Mouse (Mus musculus) kidney, adult 2 months (tissue): ENCODE results near the gene Mettl26. TPM values are rescaled to one million over a fixed set of nuclear protein-coding genes. Genes with fewer than 3 reads are reported as not detected.
A peak's percentile ranks its signal among the peaks of the same experiment; 100 is the strongest.

Experiments
- DNase-seq: peaks from one replicate; pipeline ENCODE4 v3.0.0; 2021
- H3K27ac ChIP-seq: fragments of 200-500 bp; 2 replicates; pipeline ENCODE4 v1.5.1; 2012; ENCODE audit warnings: low read depth, low read length, control low read depth, inconsistent platforms; ENCODE audit not compliant: insufficient read depth
- H3K27me3 ChIP-seq: fragments of 200-500 bp; replicated peaks from 2 replicates; pipeline ENCODE4 v1.6.1; 2012; ENCODE audit warnings: mild to moderate bottlenecking, moderate library complexity, low read length, inconsistent platforms; ENCODE audit not compliant: control insufficient read depth, insufficient read depth
- H3K36me3 ChIP-seq: fragments of 200-500 bp; 2 replicates; pipeline ENCODE4 v1.6.1; 2012; ENCODE audit warnings: mild to moderate bottlenecking, moderate library complexity, low read length, inconsistent platforms; ENCODE audit not compliant: control insufficient read depth, insufficient read depth
- H3K4me1 ChIP-seq: fragments of 200-500 bp; 2 replicates; pipeline ENCODE4 v1.6.1; 2011; ENCODE audit warnings: low read length; ENCODE audit not compliant: control insufficient read depth, insufficient read depth
- H3K4me3 ChIP-seq: fragments of 200-500 bp; 2 replicates; pipeline ENCODE4 v1.5.1; 2011; ENCODE audit warnings: mild to moderate bottlenecking, low read depth, low read length, control low read depth; ENCODE audit not compliant: insufficient read depth
- CTCF ChIP-seq: fragments of 200-500 bp; conservative IDR thresholded peaks from 2 replicates; pipeline ENCODE4 v1.5.1; 2011; ENCODE audit warnings: low read depth, mild to moderate bottlenecking, control low read depth, low read length, moderate library complexity, mixed read lengths; ENCODE audit not compliant: insufficient read depth, insufficient read length
- POLR2A ChIP-seq: fragments of 200-500 bp; IDR thresholded peaks from one replicate; pipeline ENCODE4 v1.6.1; 2011; ENCODE audit warnings: low read depth, low read length, control low read depth
- WGBS: fragments of 180-500 bp; shearing (Covaris S2); methylation state at CpG from one replicate; pipeline ENCODE4 v1.1.7; 2018; 5-methylcytosine and 5-hydroxymethylcytosine counted together
- polyA plus RNA-seq: library from polyadenylated mRNA; depleted of rRNA; stranded (reverse); fragments of >200 nt; gene quantifications from 2 replicates; pipeline ENCODE4 v1.2.3, GENCODE M21; 2012

Mettl26 gene
- polyA plus RNA-seq, 1 experiment: 509 TPM

DNA sequence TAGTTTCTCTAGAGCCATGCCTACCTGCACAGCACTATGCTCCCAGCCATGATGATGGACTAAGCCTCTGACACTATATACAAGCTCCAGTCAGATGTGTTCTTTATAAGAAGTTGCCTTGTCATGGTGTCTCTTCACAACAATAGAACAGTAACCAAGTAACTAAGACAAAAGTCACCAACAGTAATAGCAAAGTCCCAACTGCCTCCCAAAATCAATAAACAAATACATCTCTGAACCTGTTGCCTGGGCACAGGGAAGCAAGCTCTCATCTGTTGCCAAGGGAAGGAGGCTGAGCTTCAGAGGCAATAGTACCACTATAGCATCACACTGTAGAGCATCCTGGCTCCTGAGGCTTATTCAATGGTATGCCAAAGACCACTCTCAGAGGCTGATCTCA is 11.9 kb downstream of the Mettl26 start:
- TF ChIP-seq POLR2A (no peak), CTCF (no peak)
- Histone ChIP-seq H3K36me3 (no peaks in the 10 kb centered on the region), H3K27ac (no peak overlapping the region), H3K4me3 (no peak overlapping the region), H3K4me1 (no peaks in the 10 kb centered on the region), H3K27me3 (no peaks in the 10 kb centered on the region)
- DNase-seq: no peak

DNA sequence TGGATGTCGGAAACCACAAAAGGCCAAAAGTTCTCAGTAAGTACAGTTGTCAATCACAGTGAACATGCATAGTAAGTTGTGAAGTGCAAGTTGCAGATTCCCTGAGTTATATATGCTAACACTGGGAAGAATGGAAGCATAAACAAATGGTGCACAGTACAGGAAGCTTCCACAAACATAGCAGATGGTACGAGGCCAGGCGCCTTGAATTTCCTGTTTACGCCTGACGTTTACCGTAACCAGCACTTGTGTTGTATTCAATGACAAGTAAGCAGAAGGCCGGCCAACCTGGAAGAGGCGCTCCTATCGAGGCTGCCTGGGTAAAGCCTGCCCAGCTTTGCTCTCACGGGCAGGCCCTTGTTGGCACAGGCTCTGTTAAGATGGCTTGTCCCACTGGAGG is 12.6 kb downstream of the Mettl26 start:
- no peak overlapping the region for H3K4me3 ChIP-seq
- 76% methylated on average over 10 of the region's 10 CpGs for WGBS
- no peaks in the 10 kb centered on the region for H3K4me1 ChIP-seq
- no peak overlapping the region for H3K27ac ChIP-seq
- H3K27me3 ChIP-seq: no peaks in the 10 kb centered on the region
- H3K36me3 ChIP-seq: no peaks in the 10 kb centered on the region
- TF ChIP-seq POLR2A (no peak), CTCF (no peak)
- no peak for DNase-seq

DNA sequence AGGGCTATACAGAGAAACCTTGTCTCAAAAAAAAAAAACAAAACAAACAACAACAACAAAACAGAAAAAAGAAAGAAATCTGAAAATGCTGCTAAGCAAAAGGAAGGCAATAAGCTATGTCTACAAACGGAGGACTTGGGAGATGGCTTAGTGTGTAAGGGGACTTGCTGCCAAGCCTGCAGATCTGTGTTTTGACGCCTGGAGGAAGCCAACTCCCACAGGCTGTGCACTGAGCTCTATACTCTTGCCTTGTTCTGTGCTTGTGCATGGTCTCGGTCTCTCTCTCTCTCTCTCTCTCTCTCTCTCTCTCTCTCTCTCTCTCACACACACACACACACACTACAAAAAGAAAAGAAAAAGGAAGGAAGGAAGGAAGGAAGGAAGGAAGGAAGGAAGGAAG is 14.0 kb downstream of the Mettl26 start:
- Histone ChIP-seq H3K36me3 (no peaks in the 10 kb centered on the region), H3K27ac (no peak overlapping the region), H3K4me1 (no peaks in the 10 kb centered on the region), H3K27me3 (no peaks in the 10 kb centered on the region), H3K4me3 (no peak overlapping the region)
- TF ChIP-seq POLR2A: no peak
- no peak for TF ChIP-seq CTCF
- 82% methylated on average over 3 of the region's 3 CpGs for WGBS
- DNase-seq: no peak

- WGBS: 41% methylated on average over 2 of the region's 2 CpGs
- TF ChIP-seq POLR2A: no peak
- peak; percentile 99; the same call in 1 of the 2 replicates for TF ChIP-seq CTCF
- Histone ChIP-seq H3K36me3 (no peaks in the 10 kb centered on the region), H3K27me3 (no peaks in the 10 kb centered on the region), H3K4me1 (no peaks in the 10 kb centered on the region; the same call in 1 of the 2 replicates), H3K27ac (no peak overlapping the region), H3K4me3 (no peak overlapping the region)
- peak; percentile 79 for DNase-seq
Observed at GRCm38 (mm10) chr17:25893975-25894617, 19.2 kb downstream of the Mettl26 start.

DNA sequence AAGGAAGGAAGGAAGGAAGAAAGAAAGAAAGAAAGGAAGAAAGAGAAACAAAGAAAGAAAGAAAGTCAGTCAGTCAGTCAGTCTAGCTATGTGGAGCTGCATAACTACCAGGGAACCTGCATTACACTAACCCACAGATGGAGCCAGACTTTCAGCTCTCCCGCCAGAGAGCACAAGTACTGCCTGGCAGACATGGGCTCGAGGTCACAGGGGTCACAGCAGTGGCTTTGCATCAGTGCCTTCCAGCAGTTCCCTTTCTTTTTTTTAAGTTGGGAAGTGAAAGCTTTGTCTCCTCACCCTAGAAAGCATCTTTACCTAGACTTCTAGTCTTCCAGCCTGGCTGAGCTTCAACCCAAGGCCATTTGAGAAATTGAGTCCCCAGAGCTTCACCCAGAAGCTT is 20.5 kb downstream of the Mettl26 start:
- Histone ChIP-seq H3K27me3 (no peaks in the 10 kb centered on the region), H3K4me1 (no peaks in the 10 kb centered on the region; the same call in 1 of the 2 replicates), H3K27ac (no peak overlapping the region), H3K36me3 (no peaks in the 10 kb centered on the region), H3K4me3 (no peak overlapping the region)
- TF ChIP-seq CTCF (peak; percentile 27), POLR2A (no peak)
- peak; percentile 65 for DNase-seq
- WGBS: 9% methylated on average over 2 of the region's 2 CpGs

DNA sequence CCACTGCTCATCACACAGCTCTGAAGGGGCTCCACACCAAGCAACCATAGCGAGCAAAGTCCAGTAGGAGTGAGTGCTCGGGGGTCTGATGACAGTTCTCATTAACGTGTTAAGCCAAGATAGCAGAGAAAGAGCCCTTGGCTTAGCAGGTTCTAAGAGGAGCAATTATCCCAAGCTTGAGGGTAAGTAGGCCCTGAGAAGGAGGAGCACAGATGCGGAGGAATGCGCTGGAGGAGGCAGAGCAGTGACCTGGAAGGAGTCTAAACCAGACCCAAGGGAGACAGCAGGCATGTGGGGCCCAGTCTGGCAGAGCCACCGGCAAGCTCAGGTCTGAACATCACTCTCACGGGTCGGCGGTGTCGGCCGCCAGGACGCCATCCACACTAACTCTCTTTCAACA is 21.0 kb downstream of the Mettl26 start:
- Histone ChIP-seq H3K27ac (no peak overlapping the region), H3K4me3 (no peak overlapping the region), H3K4me1 (no peaks in the 10 kb centered on the region; the same call in 1 of the 2 replicates), H3K27me3 (no peaks in the 10 kb centered on the region), H3K36me3 (no peaks in the 10 kb centered on the region)
- DNase-seq: no peak
- 58% methylated on average over 12 of the region's 12 CpGs for WGBS
- TF ChIP-seq POLR2A: no peak
- no peak for TF ChIP-seq CTCF

DNA sequence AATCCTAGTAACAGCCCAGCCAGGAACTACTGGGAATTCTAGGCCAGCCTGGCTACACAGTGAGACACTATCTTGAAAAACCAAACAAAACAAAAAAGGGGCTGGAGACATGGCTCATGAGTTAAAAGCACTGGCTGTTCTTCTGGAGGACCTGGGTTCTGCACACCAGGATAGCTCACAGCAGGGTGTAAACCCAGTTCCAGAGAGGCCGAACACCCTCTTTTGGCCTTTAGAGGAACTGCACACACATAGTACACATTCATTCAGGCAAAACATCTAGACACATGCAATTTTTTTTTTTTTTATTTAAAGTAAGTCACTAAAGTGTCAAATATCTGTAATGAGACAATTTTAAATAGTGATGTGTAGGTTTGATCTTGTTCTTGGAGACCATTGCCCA is 25.3 kb downstream of the Mettl26 start:
- Histone ChIP-seq H3K27ac (no peak overlapping the region), H3K4me3 (no peak overlapping the region), H3K4me1 (no peaks in the 10 kb centered on the region; the same call in 1 of the 2 replicates), H3K27me3 (no peaks in the 10 kb centered on the region), H3K36me3 (no peaks in the 10 kb centered on the region)
- TF ChIP-seq CTCF (no peak), POLR2A (no peak)
- no peak for DNase-seq
- WGBS: 100% methylated on average over 1 of the region's 1 CpGs
